Mouse (Mus musculus) embryo, embryonic 10 days (tissue): ENCODE results near the gene Lrrc46.
A peak's percentile ranks its signal among the peaks of the same experiment; 100 is the strongest.

Source experiments
- DNase-seq: peaks from one replicate; pipeline ENCODE4 v3.0.0-alpha.2; 2015; ENCODE audit warnings: low spot score

Lrrc46 gene

DNA sequence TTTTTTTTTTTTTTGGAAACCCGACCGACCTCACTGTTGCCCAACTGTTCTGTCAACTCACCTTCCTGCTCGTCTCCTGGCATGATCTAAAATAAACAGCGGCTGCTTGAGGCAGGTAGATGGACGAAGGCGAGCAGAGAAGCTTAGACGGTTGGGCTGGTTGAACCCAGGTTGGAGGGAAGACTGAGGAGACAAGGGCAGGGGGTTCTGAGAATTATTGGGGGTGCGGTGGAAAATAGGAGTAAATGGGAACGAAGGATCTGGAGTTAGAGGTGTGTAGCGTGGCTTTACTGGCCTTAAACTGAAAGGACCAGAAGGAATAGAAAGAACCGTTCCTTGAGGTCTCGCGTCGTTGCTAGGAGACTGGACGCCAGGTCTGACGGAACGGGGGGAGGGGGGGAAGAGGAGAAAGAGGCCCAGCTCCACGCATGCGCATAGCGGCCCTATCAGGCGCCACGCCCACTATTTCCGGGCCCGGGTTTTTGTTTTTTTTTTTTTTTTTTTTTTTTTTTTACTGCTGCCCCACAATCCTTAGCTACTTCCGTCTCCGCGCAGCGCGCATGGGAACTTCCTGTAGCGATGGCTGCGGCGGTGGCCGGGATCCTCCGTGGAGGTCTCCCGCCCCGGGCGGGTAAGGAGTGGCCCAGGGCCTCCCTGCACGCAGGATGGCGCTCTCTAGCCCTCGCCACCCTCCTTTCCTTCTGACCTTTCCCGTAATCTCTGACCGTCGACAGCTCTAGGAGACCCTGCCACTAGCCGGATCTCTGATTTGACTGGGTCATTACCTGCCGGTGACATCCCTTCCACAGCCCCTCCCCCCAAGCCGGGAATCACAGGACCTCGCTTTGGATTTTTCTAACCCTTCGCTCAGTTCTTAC is at the start of gene Lrrc46, which contains the start of gene Mrpl10:
Gene Lrrc46 (minus strand): TSS at position 386 of the 878 bp plus-strand sequence.
Gene Mrpl10 (plus strand): TSS at position 539 of the 878 bp plus-strand sequence.
- DNase-seq: peak; percentile 97

DNA sequence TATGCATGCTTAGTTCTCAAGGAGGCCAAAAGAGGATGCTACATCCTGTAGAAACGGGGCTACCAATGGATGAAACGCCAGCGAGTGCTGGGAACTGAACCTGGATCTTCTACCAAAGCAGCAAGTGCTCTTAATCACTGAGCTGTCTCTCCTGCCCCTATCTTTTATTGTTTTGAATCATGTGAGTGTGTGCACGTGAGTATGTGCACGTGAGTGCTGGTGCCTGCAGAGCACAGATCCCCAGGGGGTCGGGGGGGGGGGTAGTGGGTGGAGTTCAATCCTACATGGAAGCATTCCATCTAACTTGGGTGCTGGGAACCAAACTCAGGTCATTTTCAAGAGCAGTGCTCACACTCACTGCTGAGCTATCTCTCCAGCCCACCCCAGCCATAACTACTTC is 45.2 kb upstream of the Lrrc46 start:
- DNase-seq: no peak

GRCm38 (mm10) chr11:97084821-97085505 is 43.8 kb upstream of the Lrrc46 start:
- no peak for DNase-seq

DNA sequence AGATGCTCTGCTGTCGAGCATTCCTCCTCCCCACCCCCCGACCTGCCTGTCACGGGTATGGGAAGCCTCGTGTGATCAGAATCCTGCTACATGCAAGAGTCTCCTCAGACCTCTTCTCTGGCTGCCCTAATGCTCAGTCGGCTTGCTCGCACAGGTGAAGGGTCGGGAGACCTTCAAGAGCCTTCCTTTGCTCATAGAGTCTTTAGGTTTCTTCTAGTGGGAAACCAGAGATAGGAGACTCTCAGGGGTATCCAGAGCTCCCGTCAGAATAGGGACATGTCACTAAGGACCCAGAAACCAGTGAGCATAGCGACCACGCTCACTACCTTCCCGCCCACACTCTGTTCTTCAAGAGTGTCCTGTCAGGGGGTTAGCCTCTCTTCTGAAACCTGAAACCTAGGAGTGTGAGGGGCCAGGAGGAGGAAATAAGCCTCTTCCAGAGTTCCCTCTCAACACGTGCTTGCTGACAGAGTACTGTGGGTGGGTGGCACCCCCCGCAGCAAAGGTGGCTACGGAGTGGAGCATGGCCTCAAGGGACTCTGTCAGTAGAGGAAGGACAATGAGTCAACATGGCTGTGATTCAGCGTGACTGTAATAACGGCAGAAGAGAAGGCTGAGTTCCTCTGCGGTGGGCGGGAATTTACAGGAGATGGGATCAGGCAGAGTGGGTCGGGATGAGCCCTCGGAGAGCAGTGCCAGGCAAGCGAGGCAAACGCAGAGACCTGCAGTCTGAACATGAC is 42.4 kb upstream of the Lrrc46 start:
- DNase-seq: no peak

- DNase-seq: peak; percentile 41
These were observed 41.8 kb upstream of the Lrrc46 start for GRCm38 (mm10) chr11:97082977-97083376.

GRCm38 (mm10) chr11:97080291-97080690 is 39.1 kb upstream of the Lrrc46 start:
- DNase-seq: no peak

DNA sequence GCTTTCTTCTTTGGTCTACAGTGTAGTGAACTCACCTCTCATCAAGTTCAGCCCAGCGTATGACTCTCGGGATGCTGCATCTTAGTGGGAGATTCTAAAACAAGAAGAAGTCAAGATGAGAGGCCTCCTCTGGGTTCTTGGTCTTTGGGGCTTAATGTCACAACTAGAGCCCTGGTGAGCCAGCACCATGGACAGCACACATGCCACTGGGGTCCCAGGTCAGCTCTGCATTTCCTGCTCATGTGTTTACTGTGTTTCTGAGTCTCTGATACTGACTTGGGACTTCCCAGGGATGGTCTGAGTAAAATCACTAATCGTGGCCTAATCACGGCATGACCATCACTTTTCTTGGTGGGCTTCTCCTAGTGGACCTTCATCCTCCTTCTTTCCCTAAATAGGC is 37.5 kb upstream of the Lrrc46 start:
- peak; percentile 77 for DNase-seq

GRCm38 (mm10) chr11:97074235-97074634 is 33.0 kb upstream of the Lrrc46 start:
- DNase-seq: no peak

GRCm38 (mm10) chr11:97072533-97072932 is 31.3 kb upstream of the Lrrc46 start:
- peak; percentile 53 for DNase-seq

DNA sequence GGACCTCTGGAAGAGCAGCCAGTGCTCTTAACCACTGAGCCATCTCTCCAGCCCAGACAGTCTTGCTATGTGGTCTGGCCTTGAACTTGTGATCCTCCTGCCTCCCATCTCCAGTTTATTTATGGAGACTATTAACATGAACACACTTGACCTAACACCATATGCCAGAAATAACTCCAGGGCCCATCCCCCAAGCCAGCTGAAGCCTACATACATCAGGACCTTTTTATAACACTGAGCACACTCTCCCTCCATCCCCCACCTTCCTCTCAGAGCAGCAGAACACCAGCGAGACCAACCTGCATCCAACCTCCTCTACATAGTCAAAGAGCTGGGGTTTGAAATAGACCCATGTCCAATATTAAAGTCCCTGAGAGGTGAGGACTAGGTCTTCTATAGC is 29.9 kb upstream of the Lrrc46 start:
- DNase-seq: no peak

- no peak for DNase-seq
These were observed 28.6 kb upstream of the Lrrc46 start for GRCm38 (mm10) chr11:97069770-97070169.

- DNase-seq: no peak
These were observed 28.1 kb upstream of the Lrrc46 start for GRCm38 (mm10) chr11:97069333-97069732.

DNA sequence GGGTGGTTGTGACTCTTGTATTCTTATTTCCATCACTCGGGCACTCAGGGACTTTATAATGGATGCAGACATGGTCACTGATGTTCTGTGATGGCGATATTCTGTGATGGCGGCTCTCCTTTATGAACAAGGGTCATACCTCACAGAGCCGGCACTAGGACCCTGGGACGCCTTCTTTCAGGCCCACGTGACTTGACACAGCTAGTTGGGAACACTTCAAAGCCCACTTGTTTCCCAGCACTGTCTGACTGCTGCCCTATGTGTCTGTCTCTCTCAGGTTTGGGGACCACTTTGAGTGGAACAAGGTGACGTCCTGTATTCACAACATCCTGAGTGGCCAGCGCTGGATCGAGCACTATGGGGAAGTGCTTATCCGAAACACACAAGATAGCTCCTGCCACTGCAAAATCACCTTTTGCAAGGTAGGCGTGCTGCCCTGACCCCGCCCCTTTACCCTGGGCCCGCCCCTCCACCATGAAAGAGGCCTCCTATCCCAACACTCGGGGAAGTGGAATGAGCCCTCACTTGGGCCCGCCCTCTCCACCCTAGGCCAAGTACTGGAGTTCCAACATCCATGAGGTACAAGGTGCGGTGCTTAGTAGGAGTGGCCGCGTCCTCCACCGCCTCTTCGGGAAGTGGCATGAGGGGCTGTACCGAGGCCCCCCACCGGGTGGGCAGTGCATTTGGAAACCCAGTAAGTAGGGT is 25.6 kb upstream of the Lrrc46 start:
- peak; percentile 39 for DNase-seq

DNA sequence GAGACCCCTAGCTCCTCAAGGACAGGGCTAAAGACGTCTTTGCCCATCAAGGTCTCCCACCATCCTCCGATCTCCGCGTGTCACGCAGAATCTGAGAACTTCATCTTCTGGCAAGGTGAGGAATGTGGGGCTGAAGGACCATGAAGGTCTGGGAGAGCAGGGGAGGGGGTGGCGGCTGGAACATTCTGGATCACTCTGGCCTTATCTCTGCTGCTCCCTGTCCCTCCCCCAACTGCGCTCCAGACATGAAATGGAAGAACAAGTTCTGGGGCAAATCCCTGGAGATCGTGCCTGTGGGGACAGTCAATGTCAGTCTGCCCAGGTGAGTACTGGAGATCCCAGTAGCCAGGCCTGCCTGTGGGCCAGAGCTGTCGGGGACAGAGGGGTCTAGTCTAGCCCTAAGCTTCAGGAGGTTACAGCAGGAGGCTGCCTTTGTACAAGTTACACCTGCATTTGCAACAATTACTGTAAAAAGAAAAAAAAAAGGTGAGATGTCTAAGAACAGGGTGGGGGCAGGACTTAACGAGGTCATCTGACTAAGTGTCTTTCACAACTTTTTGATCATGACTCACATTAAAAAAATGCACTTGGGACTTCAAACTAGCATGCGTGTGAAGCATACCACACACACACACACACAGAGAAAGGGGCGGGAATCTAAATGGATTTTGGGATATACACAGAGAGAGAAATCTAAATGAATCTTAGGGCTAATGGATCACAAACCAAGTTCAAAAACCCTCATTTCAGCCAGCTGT is 24.5 kb upstream of the Lrrc46 start:
- DNase-seq: no peak

DNA sequence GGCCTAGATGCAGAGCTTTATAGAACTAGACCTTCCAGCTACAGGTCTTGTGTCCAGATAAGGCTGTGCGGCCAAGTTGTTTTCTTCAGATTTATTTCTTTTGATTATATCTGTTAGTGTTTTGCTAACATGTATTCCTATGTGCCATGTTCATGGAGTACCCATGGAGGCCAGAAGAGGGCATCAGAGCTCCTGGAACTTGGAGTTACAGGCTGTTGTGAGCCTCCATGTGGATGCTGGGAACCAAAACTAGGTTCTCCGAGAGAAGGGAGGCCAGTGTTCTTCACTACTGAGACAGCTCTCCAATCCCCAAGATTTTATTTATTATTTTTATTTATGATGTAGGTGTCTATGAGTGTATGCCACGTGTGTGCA is 22.7 kb upstream of the Lrrc46 start:
- DNase-seq: no peak

DNA sequence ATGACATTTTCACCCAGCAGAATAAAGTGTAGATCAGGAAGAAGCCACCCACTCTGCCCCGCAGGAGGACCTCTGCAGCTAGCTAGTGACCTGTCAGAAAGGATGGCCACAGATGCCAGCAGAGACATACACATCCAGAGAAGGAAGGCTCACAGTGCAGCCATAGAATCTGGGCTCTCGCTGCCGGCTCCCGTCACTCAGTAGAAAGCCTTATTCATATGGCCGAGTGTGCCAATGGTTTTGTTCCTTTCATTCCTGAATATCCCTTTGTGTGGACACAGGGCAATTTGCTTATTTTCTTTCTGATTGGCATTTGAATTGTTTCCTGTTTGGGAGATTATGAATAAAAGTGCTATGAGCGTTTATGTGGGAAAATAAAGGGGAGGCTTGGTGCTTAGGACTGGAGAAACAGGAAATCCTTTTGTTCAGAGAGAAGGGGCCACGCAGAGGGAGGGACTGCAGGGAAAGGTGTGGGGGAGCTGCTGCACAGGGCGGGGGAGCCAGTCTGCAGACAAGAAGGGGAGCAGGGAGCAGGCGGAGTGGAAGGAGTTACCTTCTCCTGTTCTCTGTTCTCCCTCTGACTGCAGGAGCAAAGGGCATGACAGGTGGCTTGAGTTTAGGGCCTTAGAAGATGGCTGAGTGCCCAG is 22.2 kb upstream of the Lrrc46 start:
- no peak for DNase-seq

- DNase-seq: no peak
These were observed 11.0 kb upstream of the Lrrc46 start for GRCm38 (mm10) chr11:97052219-97052646.

DNA sequence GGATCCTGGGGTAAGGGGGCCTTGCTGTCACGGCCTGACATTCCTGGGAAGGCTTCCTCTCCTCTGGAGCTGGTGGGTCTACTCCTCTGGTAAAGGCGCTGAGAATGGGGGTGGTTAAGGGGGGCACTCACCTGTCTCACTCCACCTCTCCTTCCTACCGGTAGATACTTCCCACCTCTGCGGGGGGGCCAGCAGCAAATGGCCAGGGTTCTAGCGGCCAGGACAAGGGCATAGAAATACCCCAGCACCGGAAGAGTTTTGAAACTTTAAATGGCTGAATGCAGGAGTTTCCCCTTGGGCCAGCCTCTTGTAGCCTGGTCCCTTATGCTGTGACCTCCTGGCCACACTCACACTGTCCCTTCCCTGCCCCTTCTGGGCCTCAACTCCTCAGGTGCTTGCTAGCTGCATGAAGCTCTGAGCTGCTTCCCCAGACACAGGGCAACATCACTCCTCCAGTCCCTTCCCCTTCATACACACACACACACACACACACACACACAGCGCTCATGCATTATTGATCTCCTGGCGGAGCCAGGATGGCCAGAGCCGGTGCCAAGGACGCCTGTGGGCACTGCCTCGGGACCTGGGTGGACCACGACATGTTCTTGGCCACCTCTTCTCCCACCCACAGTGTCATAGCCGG is 9.9 kb upstream of the Lrrc46 start:
- no peak for DNase-seq

GRCm38 (mm10) chr11:97050216-97050943 is 9.2 kb upstream of the Lrrc46 start, which contains the start of gene Osbpl7:
Osbpl7 (plus strand) TSS chr11:97050628.
- DNase-seq: peak; percentile 85
